Mouse (Mus musculus) heart, embryonic 14.5 days (tissue): Measurements from ENCODE around the gene Xab2. TPM values are rescaled to one million over a fixed set of nuclear protein-coding genes. Genes with fewer than 3 reads are reported as not detected.
A peak's percentile ranks its signal among the peaks of the same experiment; 100 is the strongest.

Source experiments
- ATAC-seq: fragments of 200-750 bp; cut with Nextera tagmentation; 2 replicates; pipeline ENCODE4 v1.8.0; 2017; ENCODE audit warnings: low read depth, moderate TSS enrichment; ENCODE audit not compliant: insufficient number of reproducible peaks, insufficient read depth, low FRiP score
- H3K27ac ChIP-seq, 2 experiments: fragments of 200-500 bp in 1 of 2; fragments of 300-500 bp in 1 of 2; sonication (generic) in 1 of 2; replicated peaks in 1 of 2; 2 replicates each; pipeline ENCODE4 v1.5.1; 2012 to 2014; ENCODE audit warnings: low read depth in 2 of 2, low read length in 2 of 2, control low read depth in 1 of 2, mild to moderate bottlenecking in 1 of 2, mixed read lengths in 1 of 2; ENCODE audit not compliant: control insufficient read depth in 1 of 2, insufficient read depth in 1 of 2
- H3K27me3 ChIP-seq: fragments of 300-500 bp; sonication (generic); 2 replicates; pipeline ENCODE4 v1.6.1; 2014; ENCODE audit warnings: mild to moderate bottlenecking, low read length, control low read depth; ENCODE audit not compliant: control insufficient read depth, insufficient read depth
- H3K36me3 ChIP-seq: fragments of 300-500 bp; sonication (generic); 2 replicates; pipeline ENCODE4 v1.6.1; 2014; ENCODE audit warnings: mild to moderate bottlenecking, control low read depth, low read length, mixed read lengths; ENCODE audit not compliant: control insufficient read depth, insufficient read depth
- H3K4me1 ChIP-seq, 2 experiments: fragments of 200-500 bp in 1 of 2; fragments of 300-500 bp in 1 of 2; sonication (generic) in 1 of 2; 2 replicates each; pipeline ENCODE4 v1.6.1; 2012 to 2014; ENCODE audit warnings: low read length in 2 of 2, control low read depth in 1 of 2, mixed read lengths in 1 of 2; ENCODE audit not compliant: control insufficient read depth in 2 of 2, insufficient read depth in 2 of 2
- H3K4me2 ChIP-seq: fragments of 300-500 bp; sonication (generic); 2 replicates; pipeline ENCODE4 v1.6.1; 2014; ENCODE audit warnings: mild to moderate bottlenecking, low read length
- H3K4me3 ChIP-seq, 2 experiments: fragments of 200-500 bp in 1 of 2; fragments of 300-500 bp in 1 of 2; sonication (generic) in 1 of 2; 2 replicates each; pipeline ENCODE4 v1.5.1; 2012 to 2014; ENCODE audit warnings: low read length in 2 of 2, mild to moderate bottlenecking in 2 of 2, control low read depth in 1 of 2, low read depth in 1 of 2, moderate library complexity in 1 of 2; ENCODE audit not compliant: control insufficient read depth in 1 of 2, insufficient read depth in 1 of 2
- H3K9ac ChIP-seq: fragments of 300-500 bp; sonication (generic); 2 replicates; pipeline ENCODE4 v1.6.1; 2014; ENCODE audit warnings: mild to moderate bottlenecking, low read length
- H3K9me3 ChIP-seq: fragments of 300-500 bp; sonication (generic); 2 replicates; pipeline ENCODE4 v1.6.1; 2016; ENCODE audit warnings: low read length, control low read depth; ENCODE audit not compliant: control insufficient read depth
- WGBS: fragments of 180-500 bp; shearing (Covaris S2); extraction: QIAGEN DNeasy Blood & Tissue Kit; methylation state at CpG from one replicate; pipeline ENCODE4 v1.1.7; 2014; 5-methylcytosine and 5-hydroxymethylcytosine counted together
- polyA plus RNA-seq: library from polyadenylated mRNA; unstranded; fragments of >200 nt; fragmentation: Nextera tagmentation; extraction: Ambion mirVana; gene quantifications from 2 replicates; pipeline ENCODE4 v1.2.1, GENCODE M21; 2014

Xab2 gene
- 29.0 and 30.9 TPM in 2 replicates for polyA plus RNA-seq

DNA sequence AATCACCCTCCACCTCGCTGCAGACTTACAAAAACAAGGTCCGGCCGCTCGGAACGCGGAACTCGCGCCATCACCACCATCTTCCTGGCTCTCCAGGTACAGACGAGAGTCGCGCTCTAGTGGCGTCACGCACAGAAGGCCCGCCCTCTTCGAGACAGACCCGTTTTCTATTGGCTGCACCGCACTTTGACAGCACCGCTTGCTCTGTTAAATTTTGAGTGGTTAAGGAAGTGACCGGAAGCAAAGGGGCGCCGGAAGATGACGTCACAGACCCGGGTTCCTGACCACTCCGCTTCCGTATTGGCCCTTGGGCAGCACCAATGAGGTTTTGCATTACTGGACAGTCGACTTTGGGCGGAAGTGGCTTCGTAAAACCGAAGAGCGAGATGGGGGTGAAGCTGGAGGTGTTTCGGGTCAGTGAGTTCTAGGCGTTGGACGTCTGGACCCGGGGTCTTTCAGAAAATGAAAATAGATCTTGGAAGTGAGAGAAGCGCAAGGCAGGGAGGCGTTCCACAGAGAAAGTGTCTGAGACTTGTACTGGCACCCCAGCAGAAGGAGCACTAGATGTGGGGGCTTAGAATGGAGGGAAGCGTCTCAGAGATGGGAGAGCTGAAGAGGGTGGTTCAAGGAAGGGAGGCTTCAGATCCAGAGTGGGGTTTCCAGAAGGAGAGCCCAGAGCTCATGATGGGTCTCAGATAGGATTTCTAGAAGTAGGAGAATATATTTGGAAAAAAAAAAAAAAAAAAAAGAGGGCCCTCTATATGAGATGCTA, at the start of gene Xab2, which contains the start of gene Pet100:
Gene Xab2 (minus strand): TSS at position 118 of the 772 bp plus-strand sequence.
Gene Pet100 (plus strand): TSS at position 350 of the 772 bp plus-strand sequence.
- no peak within 1 kb of the TSS for H3K27ac ChIP-seq
- H3K36me3 ChIP-seq, result peaks cover 27% of the 10 kb centered on the region
- no peaks in the 10 kb centered on the region for H3K9me3 ChIP-seq
- peak within 1 kb of the TSS; percentile 85 for H3K9ac ChIP-seq
- no peaks in the 10 kb centered on the region for H3K27me3 ChIP-seq
- H3K4me2 ChIP-seq, result peak within 1 kb of the TSS; percentile 88
- peak; percentile 98 for ATAC-seq
- H3K4me3 ChIP-seq, result peak within 1 kb of the TSS; percentile 71 to 87
- under 1% methylated on average over 37 of the region's 37 CpGs for WGBS
- peaks cover 5 to 16% of the 10 kb centered on the region in 2 experiments; a peak in 3 of 4 replicates for H3K4me1 ChIP-seq

DNA sequence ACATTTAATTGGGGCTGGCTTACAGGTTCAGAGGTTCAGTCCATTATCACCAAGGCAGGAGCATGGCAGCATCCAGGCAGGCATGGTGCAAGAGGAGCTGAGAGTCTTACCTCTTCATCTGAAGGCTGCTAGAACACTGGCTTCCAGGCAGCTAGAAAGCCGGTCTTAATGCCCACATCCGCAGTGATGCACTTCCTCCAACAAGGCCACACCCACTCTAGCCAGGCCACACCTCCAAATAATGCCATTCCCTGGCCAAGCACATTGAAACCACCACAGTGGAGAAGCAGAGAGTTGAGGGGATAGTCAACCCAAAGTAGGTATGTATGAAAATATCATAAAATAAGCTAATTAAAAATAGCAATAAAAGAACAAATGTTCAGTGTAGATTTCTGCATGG, 49.3 kb upstream of the Xab2 start:
- H3K9me3 ChIP-seq, result no peaks in the 10 kb centered on the region
- no peaks in the 10 kb centered on the region for H3K27me3 ChIP-seq
- H3K4me1 ChIP-seq, result peaks cover 0 to 4% of the 10 kb centered on the region in 2 experiments; a peak in 1 of 4 replicates
- no peak overlapping the region for H3K27ac ChIP-seq
- no peak overlapping the region for H3K4me3 ChIP-seq
- no peak overlapping the region for H3K4me2 ChIP-seq
- no peak overlapping the region for H3K9ac ChIP-seq
- no peaks in the 10 kb centered on the region for H3K36me3 ChIP-seq
- no peak for ATAC-seq
- 72% methylated on average over 2 of the region's 2 CpGs for WGBS

DNA sequence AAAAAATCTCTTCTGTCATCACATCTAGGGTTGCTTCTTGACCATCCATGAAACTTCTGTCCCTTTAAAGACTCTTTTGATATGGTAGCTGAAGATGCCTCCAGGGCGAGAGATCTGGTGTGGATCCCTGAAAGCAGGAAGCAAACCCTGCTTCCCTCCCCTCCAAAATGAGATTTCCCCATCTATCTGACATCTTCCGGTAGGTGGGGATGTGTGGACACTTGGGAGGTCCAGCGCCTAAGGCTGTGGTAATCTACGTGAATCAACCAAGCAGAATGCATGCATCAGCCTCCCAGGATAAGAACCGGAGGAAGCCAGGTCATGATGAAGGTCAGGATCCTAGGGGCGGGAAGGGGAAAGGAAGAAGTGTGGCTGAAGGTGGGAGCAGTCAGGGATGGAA, 44.4 kb upstream of the Xab2 start, which contains the start of gene Mcemp1:
Gene Mcemp1 (plus strand): TSS at position 248 of the 400 bp plus-strand sequence.
- Histone ChIP-seq H3K9me3 (no peaks in the 10 kb centered on the region), H3K9ac (no peak within 1 kb of the TSS), H3K4me1 (no peaks in the 10 kb centered on the region), H3K4me2 (no peak within 1 kb of the TSS), H3K4me3 (no peak within 1 kb of the TSS), H3K27me3 (no peaks in the 10 kb centered on the region), H3K27ac (no peak within 1 kb of the TSS), H3K36me3 (no peaks in the 10 kb centered on the region)
- ATAC-seq, result no peak
- WGBS, result 60% methylated on average over 6 of the region's 6 CpGs

DNA sequence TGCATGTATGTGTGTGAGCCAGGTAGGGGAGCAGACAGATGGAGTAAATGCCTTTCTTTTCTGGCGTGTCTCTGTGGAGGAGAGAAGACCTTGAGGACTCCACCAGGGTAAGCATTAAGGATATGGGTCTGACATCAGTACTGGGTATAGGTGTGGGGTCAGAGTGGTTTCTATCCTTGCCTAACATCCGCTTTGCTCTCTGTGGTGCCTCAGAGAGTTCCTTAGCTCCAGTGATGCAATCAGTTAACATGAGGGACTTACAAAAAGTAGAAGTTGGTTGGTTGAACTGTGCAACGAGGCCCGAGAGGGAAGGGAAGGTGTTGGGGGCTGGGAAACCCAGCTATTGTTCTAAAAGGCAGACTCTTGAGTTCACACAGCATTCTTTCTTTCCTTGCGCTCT, 43.3 kb upstream of the Xab2 start:
- Histone ChIP-seq H3K9ac (no peak overlapping the region), H3K4me3 (no peak overlapping the region), H3K4me2 (no peak overlapping the region), H3K4me1 (no peaks in the 10 kb centered on the region), H3K27me3 (no peaks in the 10 kb centered on the region), H3K27ac (no peak overlapping the region), H3K36me3 (no peaks in the 10 kb centered on the region), H3K9me3 (no peaks in the 10 kb centered on the region)
- ATAC-seq, result no peak
- WGBS, result 64% methylated on average over 5 of the region's 5 CpGs

DNA sequence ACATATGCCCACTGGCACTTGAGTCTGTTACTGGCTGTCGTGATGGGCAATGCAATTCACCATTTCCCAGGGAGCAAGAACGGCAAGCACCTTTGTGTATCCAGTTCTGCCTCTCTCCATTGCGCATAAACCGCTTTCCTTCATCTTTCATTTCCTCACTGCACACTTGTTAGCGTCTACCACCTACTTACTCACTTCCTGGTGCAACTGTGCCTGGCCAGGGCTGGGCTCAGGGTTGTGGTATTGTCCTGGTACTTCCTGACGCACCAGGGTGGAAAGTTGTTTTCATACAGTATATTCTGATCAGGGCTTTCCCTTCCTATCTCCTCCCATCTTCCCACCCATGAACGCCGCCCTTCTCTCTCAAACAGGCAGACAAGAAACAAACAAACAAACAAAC, 39.8 kb upstream of the Xab2 start:
- 62% methylated on average over 8 of the region's 8 CpGs for WGBS
- H3K9me3 ChIP-seq, result no peaks in the 10 kb centered on the region
- H3K27ac ChIP-seq, result no peak overlapping the region
- no peak for ATAC-seq
- no peaks in the 10 kb centered on the region for H3K27me3 ChIP-seq
- no peak overlapping the region for H3K4me3 ChIP-seq
- H3K4me2 ChIP-seq, result no peak overlapping the region
- no peak overlapping the region for H3K9ac ChIP-seq
- no peaks in the 10 kb centered on the region for H3K4me1 ChIP-seq
- no peaks in the 10 kb centered on the region for H3K36me3 ChIP-seq

DNA sequence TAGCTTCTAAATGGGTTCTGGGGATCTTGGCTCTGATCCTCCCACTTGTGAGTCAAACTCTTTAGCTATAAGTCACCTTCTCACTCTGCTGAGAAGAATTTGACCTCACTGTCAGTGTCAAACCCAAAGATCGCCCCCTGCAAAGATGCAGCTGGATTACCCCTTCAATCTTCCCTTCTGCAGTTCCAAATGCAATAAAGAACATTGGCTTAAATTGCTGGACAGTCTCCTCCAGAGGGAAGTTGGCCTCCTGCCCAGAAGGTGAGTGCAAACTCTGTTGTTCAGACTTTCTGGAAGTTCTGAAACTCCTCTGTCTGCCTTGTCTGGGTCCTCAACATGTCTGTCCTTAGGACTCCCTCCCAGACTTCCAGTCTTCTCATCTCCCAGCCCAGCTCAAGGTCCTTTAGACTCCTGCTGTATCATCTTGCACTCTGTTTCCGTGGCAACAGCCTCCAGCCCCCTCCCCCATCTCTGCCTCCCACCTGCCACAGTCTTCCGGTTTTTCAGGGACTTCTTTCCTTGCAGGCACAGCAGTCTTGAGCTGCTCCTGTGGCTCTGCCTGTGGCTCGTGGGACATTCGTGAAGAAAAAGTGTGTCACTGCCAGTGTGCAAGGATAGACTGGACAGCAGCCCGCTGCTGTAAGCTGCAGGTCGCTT, 35.7 kb upstream of the Xab2 start:
- WGBS, result 28% methylated on average over 7 of the region's 7 CpGs
- no peak overlapping the region for H3K4me3 ChIP-seq
- H3K9ac ChIP-seq, result no peak overlapping the region
- no peak overlapping the region for H3K4me2 ChIP-seq
- H3K27me3 ChIP-seq, result no peaks in the 10 kb centered on the region
- no peaks in the 10 kb centered on the region for H3K4me1 ChIP-seq
- no peaks in the 10 kb centered on the region for H3K36me3 ChIP-seq
- H3K9me3 ChIP-seq, result no peaks in the 10 kb centered on the region
- no peak overlapping the region for H3K27ac ChIP-seq
- no peak for ATAC-seq

DNA sequence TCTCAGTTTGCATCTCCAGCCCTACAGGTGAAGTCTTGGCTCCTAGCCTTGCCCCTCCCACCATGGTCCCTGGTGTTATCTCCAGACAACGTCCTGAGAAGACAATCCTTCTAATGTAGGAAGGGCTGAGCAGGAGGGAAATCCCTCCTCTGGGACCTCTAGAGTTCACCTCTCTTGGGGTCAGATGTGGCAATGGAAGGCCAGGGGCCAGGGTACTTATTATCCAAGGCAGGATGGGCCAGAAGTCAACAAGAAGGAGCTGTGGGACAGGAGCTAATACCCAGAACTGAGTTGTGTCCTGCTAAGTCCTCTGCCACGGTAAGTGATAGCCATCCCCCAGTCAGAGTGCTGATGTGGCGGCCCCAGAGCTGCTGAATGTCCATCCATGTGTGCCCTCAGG, 34.4 kb upstream of the Xab2 start, which contains the start of gene Retn:
Gene Retn (plus strand): TSS at position 245 of the 400 bp plus-strand sequence.
- 42% methylated on average over 3 of the region's 3 CpGs for WGBS
- Histone ChIP-seq H3K27ac (no peak within 1 kb of the TSS), H3K36me3 (no peaks in the 10 kb centered on the region), H3K4me2 (no peak within 1 kb of the TSS), H3K4me3 (no peak within 1 kb of the TSS), H3K9ac (no peak within 1 kb of the TSS), H3K4me1 (no peaks in the 10 kb centered on the region), H3K9me3 (no peaks in the 10 kb centered on the region), H3K27me3 (no peaks in the 10 kb centered on the region)
- ATAC-seq, result no peak
